Mouse (Mus musculus) retina, postnatal 1 day (tissue): ENCODE measurements around the gene Npsr1.

Source experiments
- DNase-seq: peaks from one replicate; pipeline ENCODE4 v3.0.0-alpha.2; 2012

Gene Npsr1

DNA sequence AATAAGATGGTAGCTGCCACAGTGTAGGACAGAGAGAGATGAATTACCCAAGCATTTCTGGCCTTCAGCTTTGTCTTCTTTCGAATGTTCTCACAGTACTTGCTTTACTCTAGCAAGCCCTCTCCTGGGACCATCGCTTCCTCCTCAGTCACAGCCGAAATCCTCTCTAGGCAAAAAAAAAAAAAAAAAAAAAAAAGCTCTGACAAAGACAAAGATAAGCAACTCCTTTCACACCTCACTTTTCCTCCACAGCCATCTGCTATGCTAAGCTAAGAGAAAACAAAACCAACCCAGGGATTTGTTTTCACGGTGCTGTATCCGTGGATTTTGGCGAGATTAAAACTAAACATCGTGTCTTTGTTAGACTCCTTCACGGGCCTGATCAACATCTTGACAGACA is 156.4 kb downstream of the Npsr1 start:
- no peak for DNase-seq

DNA sequence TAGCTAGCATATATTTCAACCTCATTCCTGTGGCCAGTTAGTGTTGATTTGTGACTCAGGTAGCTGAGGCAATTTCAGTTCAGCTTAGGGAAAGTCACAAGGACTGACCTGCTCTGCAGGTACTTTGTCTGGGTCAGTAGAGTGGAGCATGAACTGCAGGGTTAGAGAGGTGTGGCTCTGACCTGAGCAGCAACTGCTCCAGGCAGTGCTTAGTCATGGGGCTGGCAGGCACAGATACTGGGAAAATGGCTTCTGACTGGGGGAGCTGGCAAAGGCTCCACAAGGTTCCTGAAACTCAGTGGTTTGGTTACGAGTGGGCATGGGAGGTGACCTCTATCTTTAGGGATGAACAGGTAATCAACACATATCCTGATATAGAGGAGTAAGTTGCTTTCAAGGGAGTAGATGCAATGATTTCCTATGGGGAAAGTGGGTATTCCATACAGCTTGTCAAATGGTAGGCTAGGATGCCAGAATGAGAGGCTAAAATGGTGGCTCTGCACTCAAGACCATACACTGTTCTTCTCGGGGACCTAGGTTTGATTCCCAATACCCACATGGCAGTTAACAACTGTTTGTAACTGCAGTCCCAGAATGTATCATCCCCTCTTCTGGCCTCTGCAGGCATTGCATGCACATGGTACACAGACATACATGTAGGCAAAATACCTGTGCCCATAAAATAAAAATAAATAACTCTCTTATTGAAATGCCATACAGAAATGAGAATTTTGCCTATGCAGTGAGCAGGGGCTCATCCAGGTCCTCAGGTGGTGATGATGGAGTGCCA is 182.9 kb downstream of the Npsr1 start:
- no peak for DNase-seq

GRCm38 (mm10) chr9:24282617-24283016 is 184.8 kb downstream of the Npsr1 start:
- peak; percentile 15 for DNase-seq

- DNase-seq = peak; percentile 48
Observed at GRCm38 (mm10) chr9:24283071-24283470, 185.3 kb downstream of the Npsr1 start.

DNA sequence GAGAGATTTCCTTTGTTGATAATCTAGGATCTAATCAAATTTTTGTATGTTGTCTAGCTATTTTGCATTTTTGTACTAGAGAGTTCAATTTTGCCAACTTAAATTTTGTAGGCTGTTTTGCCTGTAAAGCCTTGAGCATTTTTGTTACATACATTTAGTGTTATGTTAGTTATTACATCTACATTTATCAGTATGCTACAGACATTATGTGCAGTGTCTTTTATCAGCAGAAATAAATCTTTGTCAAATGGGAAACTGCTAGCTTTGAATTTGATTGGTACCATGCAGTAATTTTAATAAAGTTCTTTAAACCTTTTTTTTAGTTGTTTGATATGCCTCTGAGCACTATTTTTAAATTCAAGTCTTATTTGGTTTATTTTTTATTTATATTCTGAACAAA is 185.7 kb downstream of the Npsr1 start:
- DNase-seq = no peak

GRCm38 (mm10) chr9:24284239-24285084 is 186.7 kb downstream of the Npsr1 start:
- DNase-seq = no peak

DNA sequence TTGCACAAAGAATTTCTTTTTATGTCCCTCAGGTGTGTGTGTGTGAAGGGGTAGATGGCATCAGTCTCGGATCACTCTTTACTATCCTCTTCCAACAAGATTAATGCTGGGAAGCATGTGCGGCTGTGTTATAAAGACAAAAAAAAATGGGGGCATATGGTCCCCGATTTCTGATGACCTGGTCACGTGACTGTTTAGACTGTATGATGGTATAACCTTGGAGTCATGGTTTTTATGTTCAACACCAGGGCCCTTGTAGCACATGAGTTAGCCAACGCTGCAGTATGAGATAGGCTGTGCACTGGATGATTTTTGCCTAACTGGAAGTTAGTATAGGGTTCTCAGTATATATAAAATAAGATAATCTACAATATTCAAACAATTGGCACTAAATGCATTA is 187.6 kb downstream of the Npsr1 start:
- DNase-seq = no peak

GRCm38 (mm10) chr9:24291385-24291784 is 193.6 kb downstream of the Npsr1 start:
- DNase-seq = peak; percentile 52

DNA sequence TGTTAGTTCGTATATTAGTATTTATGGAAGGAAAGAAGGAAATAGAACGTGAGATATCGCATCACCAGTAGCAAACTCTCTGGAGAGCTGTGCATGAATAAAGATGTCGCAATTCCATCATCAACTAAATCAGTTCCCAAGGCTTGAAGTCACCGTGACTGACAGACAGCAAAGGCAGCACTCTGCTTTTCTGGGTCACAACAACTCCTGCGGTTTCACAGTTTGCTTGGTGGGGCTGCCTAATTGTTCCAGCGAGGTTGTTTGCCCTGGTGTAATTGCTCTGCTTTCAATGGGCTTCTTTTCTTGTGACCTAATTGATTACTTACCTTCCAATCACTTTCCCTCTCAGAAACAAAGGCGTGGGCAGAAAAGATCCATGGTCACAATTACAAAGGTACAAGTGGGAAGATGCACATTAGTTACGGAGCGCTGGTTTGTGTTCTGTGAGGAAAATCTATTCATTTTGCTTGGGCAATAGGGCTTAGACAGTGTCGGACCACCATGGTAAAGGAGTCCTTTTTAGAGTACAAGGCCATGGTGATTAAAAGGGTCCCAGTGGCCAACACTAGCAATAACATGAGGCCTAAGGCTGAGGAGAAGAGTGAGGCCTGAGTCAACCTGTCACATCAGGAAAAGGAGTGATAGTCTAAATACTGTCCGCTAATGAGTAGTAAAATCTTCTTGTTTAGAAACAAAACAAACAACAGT is 195.6 kb downstream of the Npsr1 start:
- DNase-seq = peak; percentile 90

DNA sequence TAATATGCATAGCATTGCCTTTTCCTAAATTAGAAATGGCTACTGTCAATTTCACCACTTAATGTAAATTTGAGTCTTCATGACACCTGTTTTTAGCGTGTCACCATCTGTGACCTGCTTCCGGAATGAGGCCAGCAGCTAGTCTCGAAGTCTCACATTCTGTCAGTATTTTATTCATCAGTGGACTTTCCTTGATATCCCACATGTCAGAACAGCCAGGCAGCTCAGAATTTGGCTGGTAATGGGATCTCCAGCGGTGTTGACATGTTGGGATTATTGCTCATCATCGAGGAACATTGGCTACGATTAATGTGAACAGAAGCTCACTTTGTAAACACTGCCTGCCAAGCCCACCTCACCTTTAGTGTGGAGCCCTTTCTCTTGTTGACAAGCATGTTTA is 205.1 kb downstream of the Npsr1 start:
- DNase-seq = no peak

- DNase-seq = no peak
Observed at GRCm38 (mm10) chr9:24306990-24307389, 209.2 kb downstream of the Npsr1 start.

GRCm38 (mm10) chr9:24307400-24307799 is 209.6 kb downstream of the Npsr1 start:
- no peak for DNase-seq

DNA sequence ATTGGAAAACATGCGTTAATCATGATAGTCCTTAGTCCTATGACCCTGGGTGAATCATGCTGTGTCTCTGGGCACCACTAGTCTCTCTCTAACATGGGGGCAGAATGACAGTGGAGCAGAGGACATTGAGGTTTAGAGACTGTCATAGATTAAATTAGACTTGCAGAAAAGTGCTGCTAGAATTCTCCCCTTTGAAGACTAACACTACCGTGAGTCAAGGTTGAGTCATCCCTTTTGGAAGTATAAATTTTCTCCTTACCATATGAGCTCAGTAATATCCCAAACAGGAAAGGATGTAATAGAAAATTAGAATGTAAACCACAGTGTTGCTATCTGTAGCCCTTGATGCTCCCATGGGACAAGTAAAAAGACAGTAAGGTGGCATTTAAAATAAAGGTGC is 218.0 kb downstream of the Npsr1 start:
- no peak for DNase-seq

DNA sequence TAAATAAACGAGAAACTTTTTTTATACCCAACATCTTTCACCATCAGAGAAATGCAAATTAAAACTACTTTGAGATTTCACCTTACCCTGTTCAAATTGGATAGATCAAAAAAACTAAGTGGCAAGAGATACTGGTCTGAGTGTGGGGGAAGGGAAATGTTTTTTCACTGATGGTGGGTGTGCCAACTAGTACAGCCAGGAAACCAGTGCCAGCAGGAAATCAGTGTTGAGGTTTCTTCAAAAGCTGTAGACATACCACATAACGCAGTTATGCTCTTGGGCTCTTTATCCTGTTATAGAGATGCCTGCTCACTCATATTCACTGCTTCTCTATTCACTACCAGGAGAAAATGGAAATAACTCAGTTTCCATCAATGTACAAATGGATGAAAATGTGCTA is 233.9 kb downstream of the Npsr1 start:
- DNase-seq = no peak

- peak; percentile 49 for DNase-seq
Observed at GRCm38 (mm10) chr9:24341321-24341720, 243.5 kb downstream of the Npsr1 start.

DNA sequence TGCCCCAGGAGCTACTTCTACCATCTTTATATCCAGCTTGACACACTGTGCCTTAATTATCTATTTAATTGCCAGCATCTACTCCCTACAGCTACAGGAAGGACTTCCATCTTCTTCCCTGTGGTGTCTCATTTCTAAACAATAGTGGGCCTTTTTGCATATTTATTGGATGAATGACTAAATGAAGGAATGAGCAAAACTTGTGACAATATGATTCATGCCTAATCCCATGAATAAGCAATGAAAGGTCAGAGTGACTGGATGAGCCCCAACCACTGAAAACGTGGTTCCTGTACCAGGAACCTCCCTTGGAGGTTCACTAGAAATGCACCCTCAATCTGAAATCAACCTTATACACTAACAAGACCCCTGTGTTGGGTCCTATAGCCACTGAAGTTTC is 249.2 kb downstream of the Npsr1 start:
- no peak for DNase-seq

DNA sequence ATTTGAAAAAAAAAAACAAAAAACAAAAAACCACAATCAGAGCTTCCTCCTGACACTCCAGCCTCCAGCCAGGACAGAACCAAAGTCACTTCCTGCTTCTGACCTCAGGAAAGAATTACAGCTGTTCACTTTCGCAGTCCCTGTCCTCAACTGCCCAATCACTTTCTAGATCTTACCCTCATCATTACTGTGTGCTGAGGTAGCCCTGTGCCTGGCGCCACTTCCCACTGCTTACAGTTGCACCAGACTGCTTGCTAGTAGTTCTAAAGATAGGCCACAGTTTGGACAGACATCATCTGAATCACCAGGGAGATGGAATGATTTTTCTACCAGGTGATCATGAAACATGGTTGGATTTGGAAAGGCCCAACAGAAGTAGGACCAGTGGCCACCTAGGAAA is 251.7 kb downstream of the Npsr1 start:
- no peak for DNase-seq

DNA sequence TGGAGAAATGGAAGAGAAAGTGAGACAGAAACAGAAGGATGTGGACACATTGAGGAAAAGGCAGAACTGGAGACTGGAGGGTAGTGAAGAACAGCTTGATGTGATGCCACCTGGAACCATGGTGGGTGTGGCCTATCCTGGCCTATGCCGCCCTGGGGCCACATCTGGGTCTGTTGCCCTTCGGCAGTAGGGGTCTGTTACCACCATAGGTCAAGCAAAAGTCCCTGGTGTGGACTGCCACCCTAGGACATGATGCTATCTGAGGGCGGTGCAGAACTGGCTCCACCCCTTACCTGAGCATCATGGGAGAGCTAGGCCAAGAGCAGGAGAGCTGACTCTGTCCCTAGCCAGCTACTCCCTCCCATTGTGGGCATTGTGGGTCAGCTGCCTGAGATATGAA is 253.6 kb downstream of the Npsr1 start:
- DNase-seq = no peak
